Mouse (Mus musculus): ENCODE measurements around the gene Pde4d.

GRCm38 (mm10) chr13:109262501-109262900 lies 812.8 kb downstream of the Pde4d start:
- no peak for TF ChIP-seq CTCF (IDR thresholded peaks at IDR 0.05; ENCODE audit: insufficient read depth, low read depth, low read length)
- no peak for TF ChIP-seq POLR2A (IDR thresholded peaks at IDR 0.05; ENCODE audit: insufficient read depth, low read depth, low read length)
